Mouse (Mus musculus) frontal cortex, postnatal 10 days (tissue): ENCODE measurements around the gene Mettl24.

ENCODE experiments used
- DNase-seq, 2 experiments: peaks; one replicate each; pipeline ENCODE4 v3.0.0; 2022; ENCODE audit warnings: low spot score in 2 of 2, mixed read lengths in 1 of 2

Mettl24 gene

GRCm38 (mm10) chr10:40684326-40684725 lies 1.2 kb downstream of the Mettl24 start:
- DNase-seq: peak; percentile 29 to 32

- DNase-seq: no peak
Measured at GRCm38 (mm10) chr10:40685641-40686040, 2.6 kb downstream of the Mettl24 start.

DNA sequence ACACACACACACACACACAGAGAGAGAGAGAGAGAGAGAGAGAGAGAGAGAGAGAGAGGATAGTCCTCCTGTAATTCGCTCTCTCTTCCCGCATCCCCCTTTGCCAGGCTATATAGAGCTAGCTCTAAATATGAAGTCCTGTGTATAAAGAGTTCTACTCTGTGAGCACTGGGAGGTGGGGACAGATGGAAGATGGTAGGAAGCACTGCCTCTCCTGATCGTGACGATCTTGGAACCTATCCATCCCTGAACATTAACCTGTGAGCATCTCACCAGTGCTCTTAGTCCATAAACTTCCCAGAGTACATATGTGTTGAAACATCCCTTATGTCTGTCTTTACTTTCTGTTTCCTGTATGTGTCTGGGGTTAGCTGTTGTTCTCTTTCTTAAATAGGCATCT lies 3.9 kb downstream of the Mettl24 start:
- no peak for DNase-seq

- no peak for DNase-seq
Measured at GRCm38 (mm10) chr10:40687407-40687806, 4.3 kb downstream of the Mettl24 start.

DNA sequence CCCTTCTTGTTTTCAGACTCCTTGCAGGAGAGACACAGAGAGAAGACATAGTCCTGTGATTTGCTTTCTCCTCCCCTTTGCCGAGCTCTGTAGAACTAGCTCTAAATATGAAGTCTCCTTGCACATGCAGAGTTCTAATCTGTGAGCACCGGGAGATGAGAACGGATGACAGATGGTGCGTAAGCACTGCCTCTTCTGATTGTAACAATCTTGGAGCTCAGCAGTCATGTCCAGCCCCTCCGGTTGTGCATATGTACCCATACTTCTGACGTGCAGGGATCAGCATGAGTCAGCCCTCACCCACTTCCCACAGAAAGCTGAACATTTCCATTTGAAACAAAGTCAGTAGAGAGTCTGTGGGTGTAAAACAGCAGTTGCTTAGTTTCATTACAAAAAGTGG lies 5.2 kb downstream of the Mettl24 start:
- peak; percentile 38 to 57 for DNase-seq

GRCm38 (mm10) chr10:40688873-40689272 lies 5.8 kb downstream of the Mettl24 start:
- DNase-seq: no peak

DNA sequence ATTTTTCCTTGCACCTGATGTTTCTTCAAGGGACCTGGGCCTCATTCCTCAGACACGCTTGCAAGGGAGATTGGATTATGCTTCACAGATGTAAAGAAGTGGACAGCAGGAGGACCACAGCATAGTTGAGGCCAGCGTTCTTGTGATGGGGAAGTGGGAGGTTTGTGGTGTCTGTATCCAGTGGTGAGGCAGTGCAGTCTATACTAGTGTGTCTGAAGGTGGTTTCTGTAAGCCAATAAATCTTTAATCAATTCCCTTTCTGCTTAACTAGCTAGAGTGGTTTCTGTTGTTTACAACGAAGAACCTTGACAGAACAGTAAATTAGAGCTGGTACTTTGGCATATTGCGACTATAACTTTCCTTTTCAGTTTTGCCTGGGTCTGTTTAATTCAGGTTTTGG lies 15.6 kb downstream of the Mettl24 start:
- no peak for DNase-seq

- DNase-seq: no peak
Measured at GRCm38 (mm10) chr10:40711127-40711526, 28.0 kb downstream of the Mettl24 start.

DNA sequence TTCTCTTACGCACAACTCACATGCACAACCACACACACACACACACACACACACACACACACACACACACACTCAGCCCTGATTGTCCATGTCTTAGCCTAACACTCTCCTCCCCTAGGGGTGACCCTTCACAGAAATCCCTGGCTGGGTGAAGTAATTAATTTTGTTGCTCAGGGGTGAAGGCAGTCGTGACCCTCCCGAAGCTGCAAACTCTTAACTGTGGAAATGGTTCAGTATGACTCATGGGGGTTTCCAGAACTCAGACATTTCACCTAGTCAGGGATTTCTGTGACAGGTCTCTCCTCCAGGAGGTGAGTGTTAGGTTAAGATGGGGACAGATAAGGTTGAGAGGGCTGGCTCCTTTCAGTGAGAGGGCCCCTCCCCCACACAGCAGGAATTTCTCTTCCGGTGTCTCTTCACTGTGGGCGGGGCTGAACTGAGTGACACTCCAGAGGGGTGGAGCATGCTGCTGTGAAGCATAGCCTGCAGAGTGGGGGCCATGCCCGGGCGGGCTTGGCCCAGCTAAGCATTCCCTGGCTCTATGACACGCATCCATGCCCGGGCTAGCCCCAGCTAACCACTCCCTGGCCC lies 30.0 kb downstream of the Mettl24 start:
- no peak for DNase-seq

GRCm38 (mm10) chr10:40713829-40714228 lies 30.7 kb downstream of the Mettl24 start:
- DNase-seq: no peak

DNA sequence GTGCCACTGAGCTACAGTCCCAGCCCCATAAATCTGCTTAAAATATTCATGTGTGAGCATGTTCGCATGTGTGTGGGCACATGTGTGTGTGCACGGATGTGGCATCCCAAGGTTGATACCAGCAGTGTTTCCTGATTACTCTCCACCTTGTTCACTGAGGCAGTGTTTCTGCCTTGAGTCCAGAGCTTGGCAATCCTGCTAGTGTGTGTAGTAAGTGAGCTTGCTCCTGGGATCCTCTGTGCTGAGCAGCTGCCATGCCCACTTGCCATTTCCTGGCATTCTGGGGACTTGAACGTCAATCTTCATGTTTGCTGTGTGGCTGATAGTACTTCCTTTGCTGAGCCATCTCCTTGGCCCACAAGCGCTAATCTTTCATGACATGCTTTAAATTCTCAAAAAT lies 32.1 kb downstream of the Mettl24 start:
- no peak for DNase-seq

DNA sequence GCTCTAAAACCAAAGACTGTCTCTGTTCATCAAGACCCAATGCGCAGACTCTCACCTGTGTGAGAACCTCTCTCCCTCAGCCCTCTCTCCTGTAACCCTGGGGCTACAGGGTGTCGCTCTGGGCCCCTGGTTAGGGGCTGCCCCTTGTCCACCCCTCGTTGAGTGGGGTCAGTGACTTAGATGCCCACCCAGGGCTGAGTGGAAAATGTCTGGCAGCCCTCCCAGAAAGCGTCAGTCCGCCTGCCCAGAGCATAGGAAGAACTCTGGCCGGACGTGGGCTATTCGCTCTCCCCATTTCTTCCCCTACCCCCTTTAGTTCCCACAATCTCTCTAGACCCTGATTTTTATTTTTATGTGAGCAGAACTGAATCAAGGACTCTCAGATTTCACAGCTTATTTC lies 33.2 kb downstream of the Mettl24 start:
- DNase-seq: no peak

- no peak for DNase-seq
Measured at GRCm38 (mm10) chr10:40716713-40717112, 33.6 kb downstream of the Mettl24 start.

GRCm38 (mm10) chr10:40718362-40718761 lies 35.3 kb downstream of the Mettl24 start:
- DNase-seq: no peak

- no peak for DNase-seq
Measured at GRCm38 (mm10) chr10:40719062-40719461, 36.0 kb downstream of the Mettl24 start.

DNA sequence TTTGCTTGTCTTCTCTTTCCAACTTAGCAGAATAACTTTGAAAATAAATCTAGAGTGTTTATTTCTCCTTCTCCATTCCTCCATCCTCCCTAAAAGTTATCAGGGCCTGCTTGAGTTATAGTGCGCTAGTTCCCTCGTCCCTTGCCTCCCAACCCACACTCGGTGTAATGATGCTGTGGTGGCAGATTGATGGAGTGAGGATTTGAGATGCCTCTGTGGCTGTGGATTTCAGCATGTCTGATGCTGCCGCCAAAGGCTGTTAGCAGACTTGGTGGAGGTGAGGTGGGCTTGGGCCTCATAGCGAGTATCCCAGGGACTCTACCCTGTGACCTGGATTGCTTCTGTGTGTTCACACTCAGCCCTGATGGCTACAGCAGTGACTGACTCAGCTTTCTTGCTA lies 37.8 kb downstream of the Mettl24 start:
- no peak for DNase-seq

GRCm38 (mm10) chr10:40724342-40724741 lies 41.3 kb downstream of the Mettl24 start:
- DNase-seq: no peak

DNA sequence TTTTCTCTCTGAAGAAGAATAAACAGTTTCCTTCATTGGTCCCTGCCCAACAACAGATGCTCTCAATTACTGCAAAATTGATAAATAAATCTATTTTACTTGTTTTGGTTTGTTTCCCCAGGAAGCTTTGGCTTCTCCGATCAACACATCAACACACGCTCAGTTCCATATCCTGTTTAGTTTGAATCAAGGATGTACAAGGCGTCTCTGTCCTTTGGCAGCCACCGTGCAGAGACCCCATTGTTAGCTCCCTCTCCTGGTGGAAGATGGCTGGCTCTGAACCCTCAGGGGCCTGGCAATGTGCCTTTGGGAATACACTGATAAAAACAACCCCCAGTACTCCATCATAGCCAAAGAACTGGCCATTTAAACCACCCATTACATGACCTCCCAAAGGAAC lies 42.0 kb downstream of the Mettl24 start:
- no peak for DNase-seq

DNA sequence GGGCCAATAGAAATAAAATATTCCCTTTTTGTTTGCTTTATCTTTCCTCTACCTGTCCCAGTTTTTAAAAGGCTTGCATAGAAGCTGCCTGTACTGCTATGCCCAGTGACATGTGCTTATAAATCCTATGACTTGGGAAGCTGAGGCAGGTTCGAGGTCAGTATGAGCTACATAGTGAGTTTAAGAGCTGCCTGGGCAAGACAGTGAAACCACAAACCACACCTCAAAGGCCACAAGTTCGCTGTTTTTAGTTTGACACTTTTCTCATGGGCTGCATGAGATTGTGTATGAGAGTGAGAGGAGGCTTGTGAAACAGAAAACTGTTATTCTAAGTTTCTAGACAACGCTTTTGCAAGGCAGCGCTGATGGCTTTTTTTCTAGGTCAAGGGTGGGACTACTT lies 42.4 kb downstream of the Mettl24 start:
- DNase-seq: no peak

DNA sequence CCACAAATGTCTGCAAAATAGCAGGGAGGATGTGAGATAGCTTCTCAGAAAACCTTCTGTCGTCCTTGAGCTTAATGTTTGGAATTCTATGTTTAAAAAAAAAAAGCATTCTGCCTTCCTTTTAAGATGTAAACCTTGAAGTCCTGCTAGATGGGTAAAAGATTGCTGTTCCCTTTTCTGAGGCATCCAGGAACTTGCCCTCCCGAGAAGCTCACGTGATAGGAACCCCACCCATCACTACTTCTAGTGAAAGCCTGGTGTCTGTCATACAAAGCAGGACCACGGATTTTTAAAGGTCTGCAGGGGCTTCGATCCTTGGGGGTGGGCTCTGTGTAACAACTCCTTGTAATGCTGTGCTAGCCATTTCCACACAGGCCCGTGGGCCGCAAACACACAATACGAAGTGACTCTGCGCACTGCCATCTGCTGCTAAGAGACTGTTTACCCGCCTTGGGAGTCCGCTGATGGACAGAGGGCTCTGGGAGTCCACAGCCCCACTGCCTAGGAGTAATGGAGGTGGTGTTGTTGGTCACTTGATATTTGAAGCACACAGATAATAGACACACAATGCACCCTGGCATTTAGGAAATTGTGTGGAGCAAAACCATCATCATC lies 43.3 kb downstream of the Mettl24 start:
- no peak for DNase-seq

DNA sequence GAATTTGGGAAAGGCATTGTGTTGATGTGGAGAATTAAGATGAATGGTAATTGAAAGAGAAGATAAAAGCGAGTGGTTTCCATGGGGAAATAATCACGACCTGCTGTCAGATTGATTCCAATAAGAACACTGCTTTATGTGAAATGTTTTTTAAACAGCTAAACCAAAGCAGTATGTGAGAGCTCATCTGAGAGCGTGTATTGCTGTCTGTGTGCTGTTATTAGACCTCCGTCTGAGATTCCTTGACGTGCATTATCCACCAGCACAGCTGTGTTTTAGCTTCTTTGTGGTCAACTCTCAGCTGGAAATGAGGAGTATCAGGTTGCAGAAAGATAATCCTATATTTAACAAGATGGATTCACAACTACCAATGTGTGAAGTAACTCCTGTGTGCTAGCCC lies 43.9 kb downstream of the Mettl24 start:
- DNase-seq: no peak

- no peak for DNase-seq
Measured at GRCm38 (mm10) chr10:40730200-40730599, 47.1 kb downstream of the Mettl24 start.

DNA sequence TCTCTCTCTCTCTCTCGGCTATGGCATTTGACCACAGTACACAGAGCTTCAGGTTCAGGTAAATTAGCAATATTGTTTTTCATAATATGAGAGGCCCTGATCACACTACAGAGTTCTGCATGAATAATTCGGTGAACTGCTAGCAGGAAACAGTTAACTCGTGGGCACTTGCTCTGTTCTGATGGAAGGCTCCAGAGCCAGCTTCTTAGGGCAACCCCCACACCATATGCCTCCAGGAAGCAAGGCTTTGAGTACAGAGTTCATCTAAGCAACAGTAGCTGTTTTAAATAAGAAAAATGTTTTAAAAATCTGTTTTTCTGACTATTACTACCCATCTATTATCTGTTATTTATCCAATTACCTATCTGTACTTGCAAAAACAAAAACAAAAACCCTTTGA lies 50.2 kb downstream of the Mettl24 start:
- DNase-seq: no peak

DNA sequence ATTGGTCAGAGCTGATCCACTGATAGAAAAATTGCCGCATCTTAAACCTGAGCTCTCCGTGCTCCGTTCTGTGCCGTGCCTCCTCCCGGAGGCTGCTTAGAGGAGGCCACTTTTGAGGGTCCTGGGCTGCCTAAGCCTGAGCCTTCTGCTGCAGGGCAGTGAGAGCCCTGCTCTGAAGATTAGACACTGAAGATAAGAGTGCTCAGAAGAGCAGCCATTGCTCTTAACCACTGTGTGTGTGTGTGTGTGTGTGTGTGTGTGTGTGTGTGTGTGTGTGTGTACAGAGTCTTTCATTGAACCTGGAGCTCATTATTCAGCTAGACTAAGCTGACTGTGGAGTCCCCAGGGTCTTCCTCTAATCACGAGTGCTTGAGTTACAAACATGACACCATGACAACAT lies 53.1 kb downstream of the Mettl24 start:
- no peak for DNase-seq
